Mouse (Mus musculus) urinary bladder, postnatal 14 days (tissue): ENCODE data around the gene Cacna1e.

Experiments
- DNase-seq: peaks from one replicate; pipeline ENCODE4 v3.0.0; 2021; ENCODE audit warnings: low spot score

The Cacna1e gene

GRCm38 (mm10) chr1:154884275-154885206 is at the start of gene Cacna1e:
Cacna1e (minus strand) TSS chr1:154884501.
- no peak for DNase-seq

DNA sequence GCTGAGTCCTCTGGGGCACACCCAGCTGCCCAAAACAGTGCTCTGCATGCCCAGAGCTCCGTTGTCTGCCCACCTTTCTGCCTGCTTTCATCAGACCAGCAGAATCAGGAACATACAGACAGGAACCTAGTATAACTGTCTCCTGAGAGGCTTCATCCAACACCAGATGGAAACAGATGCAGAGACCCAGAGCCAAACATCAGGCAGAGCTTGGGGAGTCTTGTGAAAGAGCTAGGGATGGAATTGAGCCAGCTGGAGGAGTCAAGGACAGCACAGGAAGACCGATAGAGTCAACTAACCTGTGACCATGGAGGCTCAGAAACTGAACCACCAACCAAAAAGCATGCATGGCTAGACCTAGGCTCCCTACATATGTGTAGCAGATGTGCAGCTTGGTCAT is 34.1 kb upstream of the Cacna1e start:
- DNase-seq: no peak

GRCm38 (mm10) chr1:154917438-154917837 is 33.1 kb upstream of the Cacna1e start:
- no peak for DNase-seq

- no peak for DNase-seq
Observed at GRCm38 (mm10) chr1:154909554-154909953, 25.3 kb upstream of the Cacna1e start.

GRCm38 (mm10) chr1:154897390-154897789 is 13.1 kb upstream of the Cacna1e start:
- no peak for DNase-seq

- no peak for DNase-seq
Observed at GRCm38 (mm10) chr1:154890244-154890643, 5.9 kb upstream of the Cacna1e start.

DNA sequence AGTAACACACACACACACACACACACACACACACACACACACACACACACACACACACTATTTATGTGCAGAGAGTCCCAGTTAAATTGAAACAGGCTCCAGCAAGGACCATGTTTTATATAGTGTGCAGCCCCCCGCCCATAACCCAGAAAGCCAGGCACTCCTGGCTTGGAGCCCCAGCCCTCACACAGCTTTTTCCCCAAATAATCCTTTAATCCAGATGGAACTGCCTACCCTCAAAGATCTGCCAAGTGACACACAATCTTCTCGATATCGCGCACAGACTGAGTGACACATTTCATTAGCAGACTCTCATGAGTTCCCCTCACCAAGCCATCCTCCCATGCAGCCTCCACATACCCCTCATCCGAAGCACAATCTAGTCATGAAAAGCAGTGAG is 4.2 kb upstream of the Cacna1e start:
- no peak for DNase-seq

DNA sequence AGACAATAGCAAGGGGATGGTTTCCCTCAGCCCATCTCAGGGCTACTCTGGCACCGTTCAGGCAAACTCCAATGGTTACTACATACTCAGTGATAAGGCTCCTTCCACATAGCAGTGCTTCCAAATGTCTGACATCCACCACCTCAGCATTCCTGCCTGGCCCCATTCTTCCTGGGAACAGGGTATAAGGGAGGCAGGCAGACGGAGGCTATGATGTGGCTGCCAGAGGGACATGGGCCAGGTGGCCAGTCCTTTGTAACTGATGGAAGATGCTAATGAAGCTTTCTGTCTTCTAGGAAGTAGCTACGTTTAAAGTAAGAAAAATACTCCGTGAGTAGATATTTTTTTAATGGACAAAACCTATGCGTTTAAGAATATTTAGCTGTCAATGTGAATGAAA is 3.7 kb upstream of the Cacna1e start:
- no peak for DNase-seq

- no peak for DNase-seq
Observed at GRCm38 (mm10) chr1:154887546-154887945, 3.2 kb upstream of the Cacna1e start.

- no peak for DNase-seq
Observed at GRCm38 (mm10) chr1:154886611-154887010, 2.3 kb upstream of the Cacna1e start.

- no peak for DNase-seq
Observed at GRCm38 (mm10) chr1:154885207-154885548, 877 bp upstream of the Cacna1e start.

DNA sequence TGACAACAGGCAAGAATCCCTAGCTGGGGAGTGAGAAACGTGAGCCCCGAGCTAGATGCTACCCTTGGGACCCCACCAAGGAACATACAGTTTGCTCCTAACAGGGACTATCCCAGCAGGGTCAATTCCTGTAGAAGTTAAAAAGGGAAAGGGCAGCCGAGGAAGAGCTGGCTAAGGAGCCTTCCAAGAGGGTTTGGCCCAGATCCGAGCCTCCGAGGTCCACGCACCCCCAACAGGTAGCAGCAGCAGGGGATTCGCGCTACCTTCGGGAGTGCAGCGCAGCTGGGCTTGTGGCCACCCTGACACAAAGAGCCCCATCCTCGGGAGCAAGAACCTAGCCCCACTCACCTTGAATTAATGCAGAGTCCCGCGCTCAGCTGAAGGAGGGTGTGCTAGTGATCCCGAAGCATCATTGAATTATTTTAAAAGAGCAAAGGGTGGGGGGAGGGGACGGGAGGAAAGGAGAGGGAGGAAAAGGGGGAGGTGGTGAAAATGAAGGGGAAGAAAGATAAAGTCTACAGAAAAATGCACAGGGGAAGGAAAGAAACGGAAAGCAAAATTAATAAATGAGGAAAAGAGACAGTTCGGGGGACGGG is 607 bp downstream of the Cacna1e start:
- DNase-seq: no peak

DNA sequence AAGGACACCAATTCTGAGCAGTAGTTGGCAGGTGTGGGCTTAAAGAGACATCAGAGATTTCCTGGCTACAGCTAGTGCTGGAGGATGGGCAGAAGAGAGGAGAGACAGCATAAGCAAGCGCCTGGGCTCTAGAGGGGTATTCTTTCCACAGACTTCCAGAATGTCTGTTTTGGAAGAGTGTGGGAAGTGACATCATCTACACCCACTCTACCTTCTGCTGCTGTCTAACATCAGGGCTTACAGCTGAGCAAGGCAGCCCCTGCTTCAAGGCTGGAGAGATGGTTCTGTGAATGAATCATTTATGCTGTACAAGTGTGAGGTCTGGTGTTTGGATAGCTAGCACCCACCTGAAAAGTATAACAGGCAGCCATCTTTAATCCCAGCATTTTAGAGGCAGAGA is 18.3 kb downstream of the Cacna1e start:
- no peak for DNase-seq

GRCm38 (mm10) chr1:154861416-154861815 is 22.9 kb downstream of the Cacna1e start:
- no peak for DNase-seq

- DNase-seq: no peak
Observed at GRCm38 (mm10) chr1:154854564-154854963, 29.7 kb downstream of the Cacna1e start.

- no peak for DNase-seq
Observed at GRCm38 (mm10) chr1:154850515-154851287, 33.6 kb downstream of the Cacna1e start.

- no peak for DNase-seq
Observed at GRCm38 (mm10) chr1:154848683-154849579, 35.4 kb downstream of the Cacna1e start.

GRCm38 (mm10) chr1:154846900-154847299 is 37.4 kb downstream of the Cacna1e start:
- DNase-seq: no peak

GRCm38 (mm10) chr1:154843427-154843826 is 40.9 kb downstream of the Cacna1e start:
- no peak for DNase-seq

- DNase-seq: no peak
Observed at GRCm38 (mm10) chr1:154842336-154842735, 42.0 kb downstream of the Cacna1e start.

DNA sequence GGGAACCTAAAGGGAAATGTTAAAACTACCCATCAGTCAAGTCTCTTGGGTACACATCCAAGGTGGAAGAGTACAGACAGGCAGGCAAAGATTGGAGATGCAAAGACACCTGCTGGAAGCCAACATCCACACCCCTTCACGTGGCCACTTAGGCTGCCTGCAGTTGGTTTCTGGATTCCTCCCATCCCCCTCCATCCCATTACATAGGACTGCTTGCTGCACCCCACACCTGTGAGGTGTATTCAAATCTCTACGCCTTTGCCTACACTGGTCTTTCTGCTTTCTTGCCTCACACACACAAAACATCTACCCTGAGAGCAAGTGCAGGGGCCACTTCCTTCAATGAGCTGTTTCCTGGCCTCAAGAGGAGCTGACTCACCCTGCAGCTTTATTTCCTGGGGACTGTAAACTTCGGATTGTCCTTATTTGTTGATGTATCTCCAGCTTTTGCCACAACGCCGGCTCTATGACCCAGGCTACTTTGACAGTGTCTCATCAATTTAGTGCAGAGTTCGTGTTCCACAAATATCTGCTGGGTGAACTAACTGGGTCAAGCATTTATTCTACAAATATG is 43.2 kb downstream of the Cacna1e start:
- DNase-seq: no peak
